Mouse (Mus musculus): ENCODE results near the gene Idua.

Idua gene

GRCm38 (mm10) chr5:108680871-108681270 is 20.7 kb downstream of the Idua start:
- DNase-seq (ENCODE audit: low spot score) = no peak

GRCm38 (mm10) chr5:108689091-108689490 is 29.0 kb downstream of the Idua start:
- no peak for DNase-seq (ENCODE audit: low spot score)

GRCm38 (mm10) chr5:108691152-108691551 is 31.0 kb downstream of the Idua start:
- DNase-seq (ENCODE audit: low spot score) = no peak

- peak; percentile 49 for DNase-seq (ENCODE audit: low spot score)
Observed at GRCm38 (mm10) chr5:108692271-108692670, 32.1 kb downstream of the Idua start, which contains the start of gene Fgfrl1. Gene Fgfrl1 (plus strand): TSS chr5:108692382.

GRCm38 (mm10) chr5:108693872-108694288 is 33.7 kb downstream of the Idua start:
- DNase-seq (ENCODE audit: low spot score) = peak; percentile 77

- DNase-seq (ENCODE audit: low spot score) = peak; percentile 32
Observed at GRCm38 (mm10) chr5:108694352-108695261, 34.5 kb downstream of the Idua start.

GRCm38 (mm10) chr5:108695861-108696260 is 35.7 kb downstream of the Idua start:
- DNase-seq (ENCODE audit: low spot score) = no peak

- no peak for DNase-seq (ENCODE audit: low spot score)
Observed at GRCm38 (mm10) chr5:108696542-108696941, 36.4 kb downstream of the Idua start.

GRCm38 (mm10) chr5:108697341-108697753 is 37.2 kb downstream of the Idua start:
- DNase-seq (ENCODE audit: low spot score) = no peak

- DNase-seq (ENCODE audit: low spot score) = no peak
Observed at GRCm38 (mm10) chr5:108700346-108700745, 40.2 kb downstream of the Idua start.

GRCm38 (mm10) chr5:108701341-108702021 is 41.4 kb downstream of the Idua start:
- DNase-seq (ENCODE audit: low spot score) = no peak

GRCm38 (mm10) chr5:108703754-108704626 is 43.9 kb downstream of the Idua start:
- no peak for DNase-seq (ENCODE audit: low spot score)

- no peak for DNase-seq (ENCODE audit: low spot score)
Observed at GRCm38 (mm10) chr5:108707758-108708157, 47.6 kb downstream of the Idua start.

GRCm38 (mm10) chr5:108708419-108708818 is 48.3 kb downstream of the Idua start:
- DNase-seq (ENCODE audit: low spot score) = no peak

GRCm38 (mm10) chr5:108708981-108709731 is 49.0 kb downstream of the Idua start:
- DNase-seq (ENCODE audit: low spot score) = no peak

GRCm38 (mm10) chr5:108711968-108712367 is 51.8 kb downstream of the Idua start:
- DNase-seq (ENCODE audit: low spot score) = no peak

- DNase-seq (ENCODE audit: low spot score) = no peak
Observed at GRCm38 (mm10) chr5:108713096-108713495, 53.0 kb downstream of the Idua start.

- DNase-seq (ENCODE audit: low spot score) = no peak
Observed at GRCm38 (mm10) chr5:108713691-108714090, 53.6 kb downstream of the Idua start.

- DNase-seq (ENCODE audit: low spot score) = no peak
Observed at GRCm38 (mm10) chr5:108714149-108714548, 54.0 kb downstream of the Idua start.

GRCm38 (mm10) chr5:108715974-108716373 is 55.8 kb downstream of the Idua start:
- no peak for DNase-seq (ENCODE audit: low spot score)

- DNase-seq (ENCODE audit: low spot score) = no peak
Observed at GRCm38 (mm10) chr5:108718051-108718450, 57.9 kb downstream of the Idua start.
